Mouse (Mus musculus): ENCODE measurements at regions not wholly inside any gene's neighbourhood (a gene's known extent, or its start where the extent isn't known, plus 50 kb on each side); places are given as distances from the start of the nearest gene placed in this dataset. TPM values are rescaled to one million over a fixed set of nuclear protein-coding genes. Genes with fewer than 3 reads are reported as not detected.

DNA sequence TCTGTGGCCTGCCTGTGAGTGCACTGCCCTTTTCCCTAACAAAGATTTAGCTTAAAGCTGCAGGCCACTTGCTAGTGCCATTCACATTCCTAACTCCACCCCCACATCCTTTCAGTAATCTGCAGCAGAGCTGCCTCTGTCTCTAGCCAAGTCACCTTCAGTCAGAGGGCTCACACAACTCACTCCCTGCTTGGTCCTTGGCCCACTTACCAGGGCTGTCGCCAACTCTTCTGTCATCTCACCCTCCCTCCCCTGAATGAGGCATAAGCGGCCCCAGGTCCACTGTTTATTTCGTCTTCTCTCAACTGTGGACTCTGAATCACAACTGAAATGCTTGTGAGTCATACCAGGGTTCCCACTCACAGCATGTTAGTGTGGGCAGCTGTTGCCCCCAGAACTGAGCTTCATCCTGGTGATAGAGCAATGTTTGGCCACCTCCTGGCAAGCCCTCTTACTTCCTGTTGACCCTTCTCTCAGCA, 85.5 kb upstream of the Nrp1 start:
- Histone ChIP-seq H3K4me3 (replicated peaks) (no peak overlapping the region), H3K36me3 (no peaks in the 10 kb centered on the region), H3K27ac (peak overlapping the region; percentile 64), H3K27me3 (no peaks in the 10 kb centered on the region), H3K9me3 (replicated peaks) (no peaks in the 10 kb centered on the region), H3K4me2 (no peak overlapping the region), H3K4me1 (peaks cover 23% of the 10 kb centered on the region), H3K9ac (no peak overlapping the region)
- no peak; the same call in 1 of the 2 replicates for ATAC-seq (replicated peaks; ENCODE audit: low FRiP score)
- WGBS, result 33% methylated on average over 3 of the region's 3 CpGs

- H3K4me2 ChIP-seq, result no peak overlapping the region
- no peak overlapping the region for H3K4me3 ChIP-seq (replicated peaks)
- H3K9ac ChIP-seq, result no peak overlapping the region
- no peaks in the 10 kb centered on the region for H3K27me3 ChIP-seq
- WGBS, result 87% methylated on average over 1 of the region's 1 CpGs
- H3K27ac ChIP-seq, result no peak overlapping the region
- no peaks in the 10 kb centered on the region for H3K9me3 ChIP-seq (replicated peaks)
- no peak for ATAC-seq (replicated peaks; ENCODE audit: low FRiP score)
- no peaks in the 10 kb centered on the region for H3K36me3 ChIP-seq
- H3K4me1 ChIP-seq, result peaks cover 12% of the 10 kb centered on the region
Observed at GRCm38 (mm10) chr8:128276475-128276874, 81.9 kb upstream of the Nrp1 start.

DNA sequence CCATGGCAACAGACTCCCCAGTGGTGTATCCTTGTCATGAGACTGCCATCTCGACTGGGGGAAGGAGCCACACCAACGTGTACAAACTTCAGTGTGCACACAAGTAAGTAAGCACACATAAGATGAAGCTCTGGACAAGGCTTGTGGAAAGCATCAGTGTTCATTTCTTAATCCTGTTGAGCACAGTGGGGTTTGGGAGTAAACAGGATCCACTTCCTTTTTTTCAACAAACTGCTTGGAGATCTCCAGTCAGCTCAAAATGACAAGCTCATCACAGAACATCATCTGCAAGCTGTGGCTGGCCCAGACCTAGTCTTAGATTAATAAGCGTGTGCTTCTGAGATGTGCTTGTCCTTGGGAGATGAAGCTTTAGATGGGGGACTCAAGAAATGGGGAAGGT, 75.6 kb upstream of the Nrp1 start:
- Histone ChIP-seq H3K4me3 (replicated peaks) (no peak overlapping the region), H3K27me3 (no peaks in the 10 kb centered on the region), H3K4me2 (no peak overlapping the region), H3K27ac (no peak overlapping the region), H3K9ac (no peak overlapping the region), H3K4me1 (no peaks in the 10 kb centered on the region), H3K36me3 (no peaks in the 10 kb centered on the region), H3K9me3 (replicated peaks) (no peaks in the 10 kb centered on the region)
- 72% methylated on average over 3 of the region's 3 CpGs for WGBS
- ATAC-seq (replicated peaks; ENCODE audit: low FRiP score), result no peak

- Histone ChIP-seq H3K9me3 (replicated peaks) (no peaks in the 10 kb centered on the region), H3K4me2 (no peak overlapping the region), H3K4me3 (replicated peaks) (no peak overlapping the region), H3K36me3 (no peaks in the 10 kb centered on the region), H3K27ac (no peak overlapping the region), H3K9ac (no peak overlapping the region), H3K27me3 (no peaks in the 10 kb centered on the region), H3K4me1 (no peaks in the 10 kb centered on the region)
- WGBS, result 89% methylated on average over 2 of the region's 2 CpGs
- no peak for ATAC-seq (replicated peaks; ENCODE audit: low FRiP score)
Observed at GRCm38 (mm10) chr8:128283365-128283764, 75.0 kb upstream of the Nrp1 start.

- H3K27ac ChIP-seq, result no peak overlapping the region
Observed at GRCm38 (mm10) chr8:128284816-128285215, 73.6 kb upstream of the Nrp1 start.

DNA sequence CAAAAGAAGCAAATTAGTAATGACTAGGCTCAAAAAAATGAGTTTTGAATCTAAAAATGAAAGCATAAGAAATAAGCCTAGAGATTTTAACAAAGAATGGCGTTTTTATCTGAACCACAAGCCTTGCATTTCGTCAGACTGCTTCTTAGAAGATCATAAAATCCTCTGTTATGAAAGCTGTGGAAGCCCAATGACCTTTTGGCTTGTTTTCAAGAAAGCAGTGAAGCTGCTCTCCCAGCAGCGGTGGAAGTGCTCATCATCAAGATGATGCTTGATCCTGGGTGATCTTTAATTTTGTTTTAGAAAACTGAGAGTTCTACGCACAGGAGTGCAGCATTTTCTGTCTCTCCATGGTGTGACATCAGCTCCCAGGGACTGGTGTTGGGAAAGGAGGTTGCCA, 68.3 kb upstream of the Nrp1 start:
- 48% methylated on average over 4 of the region's 4 CpGs for WGBS
- H3K9me3 ChIP-seq (replicated peaks), result no peaks in the 10 kb centered on the region
- no peak overlapping the region for H3K4me3 ChIP-seq (replicated peaks)
- no peaks in the 10 kb centered on the region for H3K36me3 ChIP-seq
- no peak overlapping the region for H3K4me2 ChIP-seq
- no peaks in the 10 kb centered on the region for H3K27me3 ChIP-seq
- H3K9ac ChIP-seq, result no peak overlapping the region
- no peak overlapping the region for H3K27ac ChIP-seq
- peaks cover 7% of the 10 kb centered on the region; the same call in 1 of the 2 replicates for H3K4me1 ChIP-seq
- ATAC-seq (replicated peaks; ENCODE audit: low FRiP score), result no peak

More at GRCm38 (mm10) chr8:128284816-128285215, 73.6 kb upstream of the Nrp1 start:
- Histone ChIP-seq H3K9ac (no peak overlapping the region), H3K36me3 (no peaks in the 10 kb centered on the region), H3K4me2 (no peak overlapping the region), H3K4me1 (no peaks in the 10 kb centered on the region), H3K9me3 (replicated peaks) (no peaks in the 10 kb centered on the region), H3K27me3 (no peaks in the 10 kb centered on the region), H3K4me3 (replicated peaks) (no peak overlapping the region)
- ATAC-seq (replicated peaks; ENCODE audit: low FRiP score), result no peak
- WGBS, result 39% methylated on average over 3 of the region's 3 CpGs

- ATAC-seq (replicated peaks; ENCODE audit: low FRiP score), result no peak
- H3K36me3 ChIP-seq, result no peaks in the 10 kb centered on the region
- H3K27me3 ChIP-seq, result no peaks in the 10 kb centered on the region
- no peak overlapping the region for H3K27ac ChIP-seq
- H3K4me2 ChIP-seq, result no peak overlapping the region
- no peak overlapping the region for H3K4me3 ChIP-seq (replicated peaks)
- no peak overlapping the region for H3K9ac ChIP-seq
- WGBS, result 88% methylated on average over 6 of the region's 6 CpGs
- H3K4me1 ChIP-seq, result peaks cover 7% of the 10 kb centered on the region; the same call in 1 of the 2 replicates
- no peaks in the 10 kb centered on the region for H3K9me3 ChIP-seq (replicated peaks)
Observed at GRCm38 (mm10) chr8:128292394-128292793, 66.0 kb upstream of the Nrp1 start.

DNA sequence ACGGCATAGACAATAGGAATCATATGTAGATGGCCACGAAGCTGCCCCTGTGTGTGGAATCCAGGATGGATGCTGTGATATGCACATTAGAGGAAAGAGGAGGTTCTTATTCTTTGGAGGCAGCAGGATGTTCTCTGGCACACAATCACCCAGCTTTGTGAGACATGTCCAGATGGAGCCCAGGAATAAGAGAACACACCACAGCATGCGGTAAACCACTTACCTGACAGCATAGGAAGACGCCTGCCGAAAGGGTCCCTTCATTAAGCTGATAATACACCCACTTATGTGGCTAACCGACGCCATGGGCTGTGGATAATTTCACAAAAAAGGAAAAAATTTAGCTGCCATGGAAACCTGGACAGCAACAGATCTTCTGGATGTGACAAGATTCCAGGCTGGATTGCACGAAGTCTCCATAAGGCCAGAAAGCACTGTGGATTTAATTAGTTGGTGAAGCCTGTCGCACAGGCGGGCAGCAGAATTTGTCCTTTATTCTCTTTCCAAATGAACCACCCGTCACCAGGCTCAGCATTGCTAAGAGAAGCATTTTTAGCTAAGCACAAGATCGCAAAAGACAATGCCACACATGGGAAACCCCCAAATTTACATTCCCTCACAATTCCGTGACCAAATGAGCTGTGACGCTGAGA, 61.5 kb upstream of the Nrp1 start:
- no peak overlapping the region for H3K27ac ChIP-seq
- H3K9ac ChIP-seq, result no peak overlapping the region
- no peak for ATAC-seq (replicated peaks; ENCODE audit: low FRiP score)
- H3K4me2 ChIP-seq, result no peak overlapping the region
- no peaks in the 10 kb centered on the region for H3K36me3 ChIP-seq
- H3K27me3 ChIP-seq, result no peaks in the 10 kb centered on the region
- WGBS, result 86% methylated on average over 14 of the region's 14 CpGs
- no peak overlapping the region for H3K4me3 ChIP-seq (replicated peaks)
- no peaks in the 10 kb centered on the region for H3K9me3 ChIP-seq (replicated peaks)
- no peaks in the 10 kb centered on the region for H3K4me1 ChIP-seq

- ATAC-seq (replicated peaks; ENCODE audit: low FRiP score), result no peak
- H3K4me3 ChIP-seq (replicated peaks), result no peak overlapping the region
- H3K4me1 ChIP-seq, result no peaks in the 10 kb centered on the region
- H3K27me3 ChIP-seq, result no peaks in the 10 kb centered on the region
- H3K9ac ChIP-seq, result no peak overlapping the region
- no peaks in the 10 kb centered on the region for H3K9me3 ChIP-seq (replicated peaks)
- H3K36me3 ChIP-seq, result no peaks in the 10 kb centered on the region
- no peak overlapping the region for H3K27ac ChIP-seq
- no peak overlapping the region for H3K4me2 ChIP-seq
- 86% methylated on average over 2 of the region's 2 CpGs for WGBS
Observed at GRCm38 (mm10) chr8:128302322-128302721, 56.1 kb upstream of the Nrp1 start.

Small RNAs in the stretch of these regions (microRNA-seq; reads per million reads assigned to microRNA genes)
- not detected for gene Mir21c

All from kidney, embryonic 15.5 days (tissue).